Mouse (Mus musculus): ENCODE results near the gene Arv1. TPM values are rescaled to one million over a fixed set of nuclear protein-coding genes. Genes with fewer than 3 reads are reported as not detected.

Gene Arv1
- polyA plus RNA-seq (2016; fragmentation: Nextera tagmentation; extraction: Ambion mirVana), result 33.4 and 37.7 TPM in 2 replicates

DNA sequence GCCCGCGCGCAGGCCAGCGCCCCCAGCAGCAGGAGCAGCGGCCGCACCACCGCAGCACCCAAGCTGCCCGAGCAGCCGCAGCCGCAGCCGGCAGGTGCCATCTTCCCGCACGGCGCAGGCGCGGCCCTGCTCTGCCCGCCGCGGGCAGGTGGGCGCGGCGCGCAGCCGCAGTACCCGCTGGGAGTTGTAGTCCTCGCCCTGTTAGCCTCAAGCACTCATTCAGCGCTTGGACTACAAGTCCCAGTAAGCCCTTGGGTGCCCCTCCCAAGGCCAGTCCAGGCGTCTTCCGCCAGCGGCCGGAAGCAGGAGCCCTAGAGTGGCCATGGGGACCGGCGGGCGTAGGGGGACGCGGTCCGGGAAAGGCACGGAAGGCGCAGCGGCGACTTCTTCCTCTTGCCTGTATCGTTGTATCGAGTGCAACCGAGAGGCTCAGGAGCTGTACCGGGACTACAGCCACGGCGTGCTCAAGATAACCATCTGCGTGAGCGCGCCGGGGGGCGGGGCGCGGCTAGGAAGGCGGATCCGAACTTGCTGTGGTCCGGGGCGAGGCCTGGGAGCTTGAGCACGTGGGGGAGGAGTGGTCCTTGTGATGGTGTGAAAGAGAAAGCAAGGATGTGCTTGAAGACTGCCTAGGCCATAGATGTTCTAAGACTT lies at the start of gene Arv1, which contains the start of gene Ttc13:
TSS of gene Arv1 (plus strand) at position 278 of the 654 bp plus-strand sequence.
TSS of gene Ttc13 (minus strand) at position 122 of the 654 bp plus-strand sequence.
- peaks cover 13% of the 10 kb centered on the region; the same call in 1 of the 2 replicates for H3K36me3 ChIP-seq
- under 1% methylated on average over 58 of the region's 59 CpGs for WGBS
- peak; percentile 99 for ATAC-seq (ENCODE audit: low FRiP score)
- H3K9ac ChIP-seq, result peak within 1 kb of the TSS; percentile 96
- peak within 1 kb of the TSS; percentile 99 for H3K4me3 ChIP-seq
- peaks cover 25% of the 10 kb centered on the region for H3K4me1 ChIP-seq
- H3K4me2 ChIP-seq (replicated peaks), result peak within 1 kb of the TSS; percentile 90
- no peaks in the 10 kb centered on the region for H3K27me3 ChIP-seq
- peak within 1 kb of the TSS; percentile 77 for H3K27ac ChIP-seq
- no peaks in the 10 kb centered on the region for H3K9me3 ChIP-seq (replicated peaks)

DNA sequence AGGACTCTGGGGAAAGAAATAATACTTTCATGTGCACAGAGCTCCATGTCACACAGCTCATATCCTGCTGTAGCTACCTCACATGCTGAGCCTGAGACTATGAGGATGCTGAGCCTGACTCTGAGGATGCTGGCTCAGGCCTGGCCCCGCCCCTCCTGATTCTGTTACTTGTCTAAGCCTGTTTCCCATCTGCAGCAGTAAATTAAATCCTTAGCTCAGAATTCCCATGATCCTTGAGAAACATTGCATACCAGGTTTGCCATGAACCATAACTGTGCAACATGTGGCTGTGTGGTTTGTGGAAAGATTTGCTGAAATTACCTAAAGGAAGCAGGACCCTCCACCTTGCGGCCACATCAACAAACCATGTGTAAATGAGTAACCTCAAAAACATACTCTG lies 49.6 kb upstream of the Arv1 start:
- H3K4me1 ChIP-seq, result 0 out of 2 replicates have a peak, but pooled peaks cover 2% of the 10 kb centered on the region
- H3K27ac ChIP-seq, result no peak overlapping the region
- no peak for ATAC-seq (ENCODE audit: low FRiP score)
- no peak overlapping the region for H3K4me3 ChIP-seq
- no peaks in the 10 kb centered on the region for H3K27me3 ChIP-seq
- peaks cover 60% of the 10 kb centered on the region for H3K36me3 ChIP-seq
- H3K4me2 ChIP-seq (replicated peaks), result no peak overlapping the region
- no peaks in the 10 kb centered on the region for H3K9me3 ChIP-seq (replicated peaks)
- 93% methylated on average over 2 of the region's 2 CpGs for WGBS
- no peak overlapping the region for H3K9ac ChIP-seq

DNA sequence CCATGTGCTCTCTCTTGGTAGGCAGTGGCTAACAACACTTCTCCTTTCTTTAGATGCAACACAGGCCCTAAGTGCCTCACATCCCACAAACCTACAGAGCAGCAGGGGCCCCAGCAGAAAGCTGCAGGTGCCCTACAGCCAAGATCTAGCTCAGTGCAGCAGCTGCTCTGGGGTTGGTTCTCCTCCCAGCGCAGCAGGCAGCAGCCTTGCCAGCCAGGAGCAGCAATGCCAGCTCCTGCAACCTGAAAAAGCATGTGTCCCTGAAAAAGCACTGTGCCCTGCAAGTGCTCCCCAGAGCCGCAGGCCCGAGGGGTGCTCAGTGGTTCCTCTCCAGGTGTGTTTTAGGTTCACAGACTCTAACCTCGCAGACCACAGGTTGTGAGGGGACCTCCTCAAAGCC lies 45.3 kb upstream of the Arv1 start:
- ATAC-seq (ENCODE audit: low FRiP score), result no peak
- H3K27ac ChIP-seq, result no peak overlapping the region
- no peaks in the 10 kb centered on the region for H3K9me3 ChIP-seq (replicated peaks)
- 0 out of 2 replicates have a peak, but pooled peaks cover 2% of the 10 kb centered on the region for H3K4me1 ChIP-seq
- H3K4me2 ChIP-seq (replicated peaks), result no peak overlapping the region
- peaks cover 76% of the 10 kb centered on the region for H3K36me3 ChIP-seq
- H3K27me3 ChIP-seq, result no peaks in the 10 kb centered on the region
- 96% methylated on average over 4 of the region's 4 CpGs for WGBS
- no peak overlapping the region for H3K9ac ChIP-seq
- no peak overlapping the region for H3K4me3 ChIP-seq

DNA sequence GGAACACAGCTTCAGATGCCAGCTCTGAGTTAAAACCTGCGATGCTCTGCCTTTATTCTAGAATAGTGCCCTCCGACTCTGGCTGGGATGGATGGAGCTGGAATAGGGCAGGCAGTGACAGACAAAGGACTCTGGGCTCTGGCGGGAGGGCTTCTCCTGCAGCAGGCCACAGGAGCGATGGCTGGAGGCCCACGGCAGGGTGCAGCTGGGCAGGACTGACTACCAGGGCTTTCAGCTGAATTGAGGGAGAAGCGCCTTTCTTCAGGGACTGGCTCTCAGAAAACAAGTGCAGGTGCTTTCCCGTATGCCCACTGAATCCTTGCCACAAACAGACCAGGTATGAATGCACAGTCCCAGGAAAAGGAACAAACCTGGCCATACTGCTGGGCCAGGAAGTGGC lies 44.9 kb upstream of the Arv1 start:
- Histone ChIP-seq H3K27me3 (no peaks in the 10 kb centered on the region), H3K9me3 (replicated peaks) (no peaks in the 10 kb centered on the region), H3K4me1 (0 out of 2 replicates have a peak, but pooled peaks cover 2% of the 10 kb centered on the region), H3K9ac (no peak overlapping the region), H3K27ac (no peak overlapping the region), H3K4me2 (replicated peaks) (no peak overlapping the region), H3K4me3 (no peak overlapping the region), H3K36me3 (peaks cover 78% of the 10 kb centered on the region)
- WGBS, result 88% methylated on average over 7 of the region's 7 CpGs
- no peak for ATAC-seq (ENCODE audit: low FRiP score)

DNA sequence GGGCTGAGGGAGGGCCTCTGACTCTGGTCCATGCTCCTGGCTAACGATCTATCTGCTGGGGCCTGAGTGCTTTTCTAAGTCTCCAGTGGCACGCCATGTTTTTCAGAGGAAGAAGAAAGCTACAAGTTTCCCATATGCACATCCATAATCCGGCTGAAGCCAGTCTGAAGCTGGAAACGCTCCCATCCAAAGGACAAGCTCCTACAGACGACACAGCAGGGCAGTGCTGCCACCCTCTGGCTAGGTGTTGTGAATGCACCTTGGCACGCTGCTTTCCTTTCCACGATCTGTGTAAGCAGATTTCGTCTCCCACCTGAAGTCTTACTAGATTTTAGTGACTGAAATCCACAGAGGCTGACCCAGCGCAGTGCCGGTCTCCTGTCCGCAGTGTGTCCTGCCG lies 44.5 kb upstream of the Arv1 start:
- no peak for ATAC-seq (ENCODE audit: low FRiP score)
- H3K4me3 ChIP-seq, result no peak overlapping the region
- 55% methylated on average over 12 of the region's 12 CpGs for WGBS
- H3K36me3 ChIP-seq, result peaks cover 77% of the 10 kb centered on the region
- H3K4me2 ChIP-seq (replicated peaks), result no peak overlapping the region
- H3K4me1 ChIP-seq, result 0 out of 2 replicates have a peak, but pooled peaks cover 2% of the 10 kb centered on the region
- H3K9ac ChIP-seq, result no peak overlapping the region
- no peak overlapping the region for H3K27ac ChIP-seq
- H3K9me3 ChIP-seq (replicated peaks), result no peaks in the 10 kb centered on the region
- no peaks in the 10 kb centered on the region for H3K27me3 ChIP-seq

DNA sequence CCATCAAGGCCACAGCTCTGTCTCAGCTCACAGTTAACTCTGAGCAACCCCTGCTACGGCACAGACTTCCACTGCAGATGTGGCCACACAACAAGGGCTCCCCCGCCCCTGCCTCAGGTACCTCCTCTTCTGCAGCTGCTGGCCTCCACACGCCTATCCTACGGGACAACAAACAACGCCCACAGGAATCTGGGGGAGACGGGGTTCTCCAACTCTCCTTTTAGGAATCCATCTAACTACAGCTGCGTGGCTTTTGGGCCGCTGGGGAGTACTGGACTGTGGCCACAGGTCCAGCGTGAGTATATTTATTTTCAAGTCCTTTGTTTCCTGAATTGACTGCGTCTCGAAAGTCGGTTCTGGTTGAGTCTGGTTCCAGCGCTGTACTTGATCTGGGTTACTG lies 43.7 kb upstream of the Arv1 start:
- whole genome bisulfite sequencing, result 95% methylated on average over 13 of the region's 13 CpGs
- Histone ChIP-seq H3K4me1 (0 out of 2 replicates have a peak, but pooled peaks cover 2% of the 10 kb centered on the region), H3K36me3 (peaks cover 76% of the 10 kb centered on the region), H3K9me3 (replicated peaks) (no peaks in the 10 kb centered on the region), H3K27me3 (no peaks in the 10 kb centered on the region), H3K9ac (no peak overlapping the region), H3K4me2 (replicated peaks) (no peak overlapping the region), H3K4me3 (no peak overlapping the region), H3K27ac (no peak overlapping the region)
- no peak for ATAC-seq (ENCODE audit: low FRiP score)

DNA sequence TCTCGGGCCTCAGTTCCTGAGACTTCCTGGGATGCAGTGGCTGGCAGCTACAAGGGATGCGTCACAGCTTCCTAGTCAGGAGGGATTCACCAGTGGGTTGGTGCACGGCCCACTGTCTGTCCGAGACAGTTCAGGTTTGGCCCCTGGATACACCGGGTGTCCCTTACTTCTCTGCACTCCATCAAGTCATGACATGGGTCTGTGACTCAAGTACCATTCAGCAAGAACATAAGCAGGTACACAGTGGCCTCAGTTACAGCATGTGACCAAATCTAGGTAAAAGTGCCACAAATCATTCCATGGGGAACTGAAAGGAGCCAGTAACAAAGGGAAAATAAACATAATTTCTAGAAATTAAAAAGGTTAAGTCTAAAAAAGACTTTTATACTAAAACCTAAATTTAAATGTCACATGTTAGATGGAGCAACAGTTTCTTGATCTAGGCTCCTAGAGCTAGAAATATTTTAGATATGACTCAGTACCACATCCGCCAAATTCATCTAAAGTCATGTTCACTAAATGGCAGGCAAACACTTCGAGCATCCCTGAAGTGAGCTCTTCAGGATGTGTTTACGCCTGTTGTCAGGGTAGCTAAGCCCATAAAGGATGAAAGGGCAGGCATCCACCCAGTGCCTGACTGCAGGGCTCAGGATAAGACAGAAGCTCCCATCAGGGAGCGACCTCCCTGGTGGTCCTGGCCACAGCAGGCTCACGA lies 40.7 kb upstream of the Arv1 start:
- Histone ChIP-seq H3K9me3 (replicated peaks) (no peaks in the 10 kb centered on the region), H3K36me3 (peaks cover 79% of the 10 kb centered on the region), H3K4me3 (no peak overlapping the region), H3K4me1 (0 out of 2 replicates have a peak, but pooled peaks cover 2% of the 10 kb centered on the region), H3K27ac (no peak overlapping the region), H3K9ac (no peak overlapping the region), H3K27me3 (no peaks in the 10 kb centered on the region), H3K4me2 (replicated peaks) (no peak overlapping the region)
- WGBS, result 84% methylated on average over 10 of the region's 10 CpGs
- ATAC-seq (ENCODE audit: low FRiP score), result no peak

DNA sequence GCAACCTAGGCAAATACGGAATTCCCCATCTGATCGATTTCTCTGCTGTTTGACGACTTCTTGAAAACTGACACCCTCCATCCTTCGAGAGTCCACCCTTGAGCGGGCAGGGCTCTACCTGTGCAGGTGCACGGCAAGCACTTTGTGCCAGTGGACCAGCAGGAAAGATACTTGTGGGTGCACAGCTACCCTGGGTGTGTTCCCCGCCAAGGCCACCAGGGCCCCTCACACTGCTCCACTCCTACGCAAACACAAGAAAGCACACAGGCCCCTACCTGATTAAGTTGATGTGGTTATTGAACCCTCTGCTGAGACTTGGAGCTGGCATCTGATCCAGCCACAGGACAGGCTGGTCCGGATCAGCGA lies 40.2 kb upstream of the Arv1 start:
- Histone ChIP-seq H3K4me2 (replicated peaks) (no peak overlapping the region), H3K36me3 (peaks cover 79% of the 10 kb centered on the region), H3K27me3 (no peaks in the 10 kb centered on the region), H3K9me3 (replicated peaks) (no peaks in the 10 kb centered on the region), H3K4me3 (no peak overlapping the region), H3K4me1 (0 out of 2 replicates have a peak, but pooled peaks cover 2% of the 10 kb centered on the region), H3K27ac (no peak overlapping the region), H3K9ac (no peak overlapping the region)
- no peak for ATAC-seq (ENCODE audit: low FRiP score)
- 81% methylated on average over 10 of the region's 10 CpGs for WGBS

DNA sequence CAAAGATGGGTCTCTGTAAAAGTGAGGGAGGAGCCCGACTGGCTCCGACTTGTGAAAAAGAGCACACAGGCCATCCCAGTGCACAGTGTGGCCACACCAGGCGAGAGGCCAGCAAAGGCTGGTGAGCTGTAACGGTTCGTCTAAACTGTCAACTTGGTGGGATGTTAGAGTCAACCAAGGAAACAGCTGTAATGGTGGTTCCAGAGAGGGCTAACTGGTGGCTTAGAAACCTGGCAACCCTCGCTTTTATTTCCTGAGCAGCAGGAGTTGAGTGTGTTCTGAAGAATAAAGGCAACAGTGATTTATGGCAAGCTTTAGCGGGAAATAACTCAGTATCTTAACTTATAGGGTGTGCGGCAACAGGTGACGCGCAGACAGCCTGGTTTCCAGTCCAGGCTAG lies 39.7 kb upstream of the Arv1 start:
- Histone ChIP-seq H3K4me3 (no peak overlapping the region), H3K9ac (no peak overlapping the region), H3K27ac (no peak overlapping the region), H3K36me3 (peaks cover 78% of the 10 kb centered on the region), H3K27me3 (no peaks in the 10 kb centered on the region), H3K4me2 (replicated peaks) (no peak overlapping the region), H3K9me3 (replicated peaks) (no peaks in the 10 kb centered on the region), H3K4me1 (0 out of 2 replicates have a peak, but pooled peaks cover 2% of the 10 kb centered on the region)
- 90% methylated on average over 10 of the region's 10 CpGs for WGBS
- ATAC-seq (ENCODE audit: low FRiP score), result no peak

DNA sequence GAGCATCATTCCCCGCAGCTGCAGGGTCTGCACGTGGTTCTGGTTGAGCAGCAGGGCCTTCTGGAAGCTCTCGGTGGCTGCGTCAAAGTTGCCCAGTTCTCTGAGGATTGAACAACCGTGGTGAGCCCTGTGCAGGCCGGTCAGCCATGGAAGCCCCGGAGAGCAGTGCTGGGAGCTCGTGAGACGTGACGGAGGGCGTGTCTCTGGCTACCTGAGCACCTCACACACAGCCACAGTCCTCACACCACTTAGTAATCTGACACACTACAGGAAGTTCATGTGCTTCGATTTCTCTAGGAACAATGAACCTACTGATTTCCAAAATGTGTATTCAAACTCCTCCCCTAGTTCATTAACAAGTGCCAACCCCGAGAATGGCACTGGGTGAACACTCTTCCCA lies 33.0 kb upstream of the Arv1 start:
- no peaks in the 10 kb centered on the region for H3K4me1 ChIP-seq
- H3K36me3 ChIP-seq, result peaks cover 68% of the 10 kb centered on the region
- H3K9ac ChIP-seq, result no peak overlapping the region
- H3K4me3 ChIP-seq, result no peak overlapping the region
- no peaks in the 10 kb centered on the region for H3K27me3 ChIP-seq
- no peaks in the 10 kb centered on the region for H3K9me3 ChIP-seq (replicated peaks)
- ATAC-seq (ENCODE audit: low FRiP score), result no peak
- H3K27ac ChIP-seq, result no peak overlapping the region
- WGBS, result 93% methylated on average over 13 of the region's 13 CpGs
- no peak overlapping the region for H3K4me2 ChIP-seq (replicated peaks)

DNA sequence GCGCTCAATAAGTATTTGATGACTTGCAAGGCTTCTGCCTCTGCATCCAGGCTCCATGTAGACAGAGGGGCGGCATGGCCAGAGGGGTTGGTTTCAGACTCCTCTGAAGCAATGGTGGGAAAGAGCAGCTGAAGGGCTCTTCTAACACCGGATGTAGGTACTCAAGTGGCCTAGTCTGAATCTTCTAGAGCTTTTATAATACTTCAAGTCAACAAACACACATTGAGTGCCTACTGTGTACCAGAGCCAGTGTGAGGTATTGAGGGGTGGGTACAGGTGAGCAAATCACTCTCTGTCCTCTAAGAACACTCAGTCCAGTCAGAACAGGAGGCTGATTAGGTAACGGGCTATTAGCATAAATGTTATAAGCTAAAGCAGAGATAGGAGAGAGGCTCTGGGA lies 30.2 kb upstream of the Arv1 start:
- no peak overlapping the region for H3K27ac ChIP-seq
- no peak for ATAC-seq (ENCODE audit: low FRiP score)
- no peak overlapping the region for H3K4me3 ChIP-seq
- peaks cover 67% of the 10 kb centered on the region for H3K36me3 ChIP-seq
- no peaks in the 10 kb centered on the region for H3K4me1 ChIP-seq
- no peak overlapping the region for H3K9ac ChIP-seq
- 94% methylated on average over 4 of the region's 4 CpGs for WGBS
- H3K9me3 ChIP-seq (replicated peaks), result no peaks in the 10 kb centered on the region
- no peaks in the 10 kb centered on the region for H3K27me3 ChIP-seq
- no peak overlapping the region for H3K4me2 ChIP-seq (replicated peaks)

DNA sequence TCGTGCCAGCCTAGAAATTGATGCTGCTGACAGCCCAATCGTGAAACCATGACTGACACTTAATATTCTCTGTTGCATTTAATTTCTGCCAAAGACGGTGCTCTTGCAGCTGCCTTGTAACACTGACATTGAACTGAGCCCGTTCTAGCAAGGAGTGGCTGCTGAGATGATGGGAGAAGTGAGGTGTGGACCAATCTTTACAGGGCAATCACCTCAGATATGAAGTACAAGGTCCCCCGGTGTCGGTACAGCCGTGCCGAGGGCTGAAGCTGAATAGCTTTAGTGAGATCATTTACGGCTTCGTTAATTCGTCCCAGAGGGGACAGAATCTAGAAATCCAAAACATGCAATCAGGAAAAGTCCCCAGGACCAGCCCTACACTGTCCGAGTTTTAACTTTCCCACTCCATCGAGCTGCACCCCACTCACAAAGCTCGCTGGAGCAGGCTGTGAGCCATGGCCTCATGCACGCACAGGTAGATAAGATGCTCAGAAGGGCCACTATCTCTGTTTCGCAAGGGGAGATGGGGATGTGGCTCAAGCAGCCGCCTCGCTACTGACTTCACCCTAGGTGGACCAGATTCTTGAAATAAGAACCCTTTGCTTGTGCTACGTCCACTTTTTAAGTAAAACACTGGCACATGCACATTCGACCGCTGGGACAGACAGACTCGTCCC lies 26.4 kb upstream of the Arv1 start:
- no peak for ATAC-seq (ENCODE audit: low FRiP score)
- Histone ChIP-seq H3K4me3 (no peak overlapping the region), H3K9ac (no peak overlapping the region), H3K27me3 (no peaks in the 10 kb centered on the region), H3K9me3 (replicated peaks) (no peaks in the 10 kb centered on the region), H3K27ac (no peak overlapping the region), H3K4me1 (no peaks in the 10 kb centered on the region), H3K4me2 (replicated peaks) (no peak overlapping the region), H3K36me3 (peaks cover 75% of the 10 kb centered on the region)
- 95% methylated on average over 22 of the region's 22 CpGs for WGBS

All from hindbrain, embryonic 12.5 days (tissue).